Mouse (Mus musculus): ENCODE measurements at regions not wholly inside any gene's neighbourhood (a gene's known extent, or its start where the extent isn't known, plus 50 kb on each side); places are given as distances from the start of the nearest gene placed in this dataset.
"Not testable (repeated sequence)": the region's sequence is repeated elsewhere in the genome, so short reads cannot be mapped to it uniquely, and the experiment has no call there.

GRCm38 (mm10) chr17:76703823-76704222 is 1152.1 kb upstream of the Fam98a start:
- no peak for DNase-seq (ENCODE audit: low spot score in 2 of 2)

DNA sequence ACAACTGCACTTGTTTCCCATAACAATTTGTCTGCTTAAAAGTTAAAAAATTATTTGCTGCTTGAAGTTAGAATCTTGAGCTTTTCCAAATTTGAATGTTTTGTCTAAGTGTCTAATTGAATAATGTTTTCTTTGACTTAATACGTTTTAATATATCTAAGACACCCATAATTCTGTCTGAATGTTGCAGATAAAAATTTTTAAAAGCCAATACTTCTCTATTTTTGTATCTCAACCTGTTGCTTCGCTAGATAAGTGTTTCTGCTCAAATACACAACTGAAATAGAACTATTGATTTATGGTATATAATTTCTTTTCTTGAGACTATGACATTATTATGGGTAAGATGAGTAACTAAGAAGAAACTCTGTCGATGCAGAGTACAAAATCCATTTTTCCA is 1144.5 kb upstream of the Fam98a start:
- no peak for DNase-seq (ENCODE audit: low spot score in 2 of 2)

DNA sequence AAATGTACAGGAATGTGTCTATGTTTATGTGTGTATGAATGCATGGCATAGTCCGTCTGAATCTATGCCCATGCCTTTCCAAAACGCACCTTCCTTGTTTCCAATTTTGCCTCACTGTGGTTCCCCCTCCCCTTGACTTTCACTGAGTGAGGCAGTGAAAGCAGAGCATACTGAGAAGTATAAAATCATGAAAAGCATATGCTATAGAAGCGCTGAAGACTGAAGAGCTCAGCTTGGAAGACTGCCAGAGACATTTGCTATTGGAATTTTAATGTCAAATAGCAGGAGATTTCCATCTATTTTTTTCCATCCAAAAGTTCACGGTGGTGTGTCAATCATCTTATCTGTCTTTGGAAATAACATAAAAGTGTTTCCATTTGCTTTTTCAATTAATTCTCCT is 1106.3 kb upstream of the Fam98a start:
- DNase-seq (ENCODE audit: low spot score in 2 of 2) = no peak

GRCm38 (mm10) chr17:76625976-76626375 is 1074.2 kb upstream of the Fam98a start:
- peak in 1 of 2 experiments; percentile 10 for DNase-seq (ENCODE audit: low spot score in 2 of 2)

GRCm38 (mm10) chr17:76605237-76605636 is 1053.5 kb upstream of the Fam98a start:
- DNase-seq (ENCODE audit: low spot score in 2 of 2) = peak in 1 of 2 experiments; percentile 30

DNA sequence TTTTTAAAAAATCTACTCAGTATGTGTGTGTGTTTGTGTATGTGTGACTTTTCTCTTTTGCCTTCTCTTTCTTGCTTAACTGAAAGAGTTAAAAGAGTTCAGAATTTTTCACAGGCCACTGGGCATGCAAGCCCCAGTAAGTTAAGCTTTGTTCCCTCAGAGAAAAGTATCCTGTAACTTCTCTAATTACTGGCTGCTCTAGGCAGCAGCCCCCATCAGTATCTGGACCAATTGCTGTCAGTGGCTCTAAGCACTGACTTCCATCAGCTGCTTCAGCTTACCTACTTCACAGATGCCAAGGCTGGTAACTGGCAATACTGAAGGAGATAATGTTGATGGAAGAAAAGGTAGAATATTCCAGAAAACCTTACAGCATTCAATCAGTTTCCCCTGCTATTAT is 1026.6 kb upstream of the Fam98a start:
- no peak for DNase-seq (ENCODE audit: low spot score in 2 of 2)

- no peak for DNase-seq (ENCODE audit: low spot score in 2 of 2)
Observed at GRCm38 (mm10) chr17:76559725-76560124, 1008.0 kb upstream of the Fam98a start.

- DNase-seq (ENCODE audit: low spot score in 2 of 2) = peak; percentile 6 to 9
Observed at GRCm38 (mm10) chr17:76545566-76545965, 993.8 kb upstream of the Fam98a start.

DNA sequence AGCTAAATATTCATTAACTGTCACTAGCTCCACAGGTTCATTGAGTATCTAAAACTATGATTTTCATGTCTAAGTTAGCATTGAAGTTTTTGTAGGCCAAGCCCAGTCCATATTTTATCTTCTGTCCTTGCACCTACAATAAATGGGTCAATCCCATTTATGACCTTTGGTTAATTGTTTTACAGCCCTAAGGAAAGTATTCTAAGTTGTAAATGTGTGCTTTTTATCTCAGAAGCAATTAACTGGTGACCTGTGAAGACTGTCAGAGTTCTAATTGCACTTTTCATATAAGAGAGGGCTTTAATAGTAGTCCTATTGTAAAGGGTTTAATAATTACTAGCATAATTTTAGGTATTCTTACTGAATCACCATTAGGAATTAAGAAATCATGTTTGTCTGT is 984.0 kb upstream of the Fam98a start:
- no peak for DNase-seq (ENCODE audit: low spot score in 2 of 2)

DNA sequence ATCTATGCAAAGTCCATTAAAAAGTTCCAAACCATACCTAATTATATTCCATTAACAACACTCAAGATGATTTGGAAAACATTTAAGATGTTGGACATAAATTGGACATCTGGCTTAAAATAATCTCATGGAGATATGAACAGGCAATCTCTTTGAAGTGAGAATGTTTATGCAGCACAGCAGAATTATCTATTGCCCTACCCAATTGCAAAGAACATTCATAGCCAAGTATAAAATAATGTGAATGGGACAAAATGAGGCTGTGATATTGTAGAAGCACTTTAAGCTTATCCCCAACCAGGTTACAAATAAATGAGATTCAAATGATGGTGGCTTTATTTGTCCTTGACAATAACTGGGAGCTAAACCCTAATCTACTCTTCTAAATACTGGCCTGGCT is 950.0 kb upstream of the Fam98a start:
- DNase-seq (ENCODE audit: low spot score in 2 of 2) = no peak

GRCm38 (mm10) chr17:76500446-76500845 is 948.7 kb upstream of the Fam98a start:
- no peak for DNase-seq (ENCODE audit: low spot score in 2 of 2)

DNA sequence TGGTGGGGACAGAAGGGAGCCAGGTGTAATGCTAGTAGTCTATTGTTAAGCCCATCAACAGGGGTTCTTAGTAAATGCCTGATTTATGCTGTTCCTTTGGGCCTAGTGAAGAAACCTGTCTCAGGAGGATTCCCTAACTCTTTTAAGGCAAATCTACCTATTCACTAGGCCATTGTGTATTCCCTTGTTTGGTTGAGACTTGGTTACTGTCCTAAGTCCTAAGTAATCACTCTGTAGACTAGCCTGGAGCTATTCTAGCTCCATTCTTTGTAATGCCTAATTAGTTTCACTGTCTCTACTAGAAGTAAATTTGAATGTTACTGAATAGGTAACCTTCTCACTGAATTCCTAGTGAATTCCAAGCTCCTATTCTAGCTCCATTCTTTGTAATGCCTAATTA is 948.2 kb upstream of the Fam98a start:
- not testable (repeated sequence) for DNase-seq (ENCODE audit: low spot score in 2 of 2)

- no peak for DNase-seq (ENCODE audit: low spot score in 2 of 2)
Observed at GRCm38 (mm10) chr17:76487347-76487746, 935.6 kb upstream of the Fam98a start.

DNA sequence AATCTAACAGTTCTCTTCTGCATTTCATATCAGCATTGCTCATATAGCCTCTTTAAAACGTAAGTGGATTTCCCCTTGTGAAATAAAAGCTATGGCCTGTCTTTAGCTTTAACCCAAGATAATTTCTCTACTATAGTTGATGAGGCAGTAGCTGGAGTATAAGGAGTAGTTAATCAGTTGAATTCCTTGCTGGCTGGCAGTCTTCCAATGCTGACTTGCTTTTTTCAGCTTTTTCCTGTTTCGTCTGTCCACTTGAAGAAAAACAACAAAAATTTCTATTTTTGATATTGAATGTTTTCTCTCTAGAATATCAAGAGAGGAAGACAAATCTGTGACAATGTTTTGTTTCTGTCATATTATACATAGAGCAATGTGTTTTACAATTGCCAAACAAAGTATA is 932.4 kb upstream of the Fam98a start:
- no peak for DNase-seq (ENCODE audit: low spot score in 2 of 2)

GRCm38 (mm10) chr17:76451296-76451834 is 899.6 kb upstream of the Fam98a start:
- DNase-seq (ENCODE audit: low spot score in 2 of 2) = peak in 1 of 2 experiments; percentile 1
